Mouse (Mus musculus): ENCODE data around the gene Tldc1.

Tldc1 gene

GRCm38 (mm10) chr8:119724596-119724995, 53.6 kb downstream of the Tldc1 start:
- no peak for DNase-seq (ENCODE audit: low read depth, low spot score)

GRCm38 (mm10) chr8:119723676-119724075, 54.5 kb downstream of the Tldc1 start:
- no peak for DNase-seq (ENCODE audit: low read depth, low spot score)

- no peak for DNase-seq (ENCODE audit: low read depth, low spot score)
These were observed 55.9 kb downstream of the Tldc1 start for GRCm38 (mm10) chr8:119722348-119722747.

GRCm38 (mm10) chr8:119719011-119719501, 59.2 kb downstream of the Tldc1 start:
- peak; percentile 81 for DNase-seq (ENCODE audit: low read depth, low spot score)

GRCm38 (mm10) chr8:119717765-119718164, 60.5 kb downstream of the Tldc1 start:
- peak; percentile 8 for DNase-seq (ENCODE audit: low read depth, low spot score)

GRCm38 (mm10) chr8:119716730-119717299, 61.4 kb downstream of the Tldc1 start:
- no peak for DNase-seq (ENCODE audit: low read depth, low spot score)

- DNase-seq (ENCODE audit: low read depth, low spot score), result peak; percentile 24
These were observed 63.0 kb downstream of the Tldc1 start for GRCm38 (mm10) chr8:119715221-119715620.

- DNase-seq (ENCODE audit: low read depth, low spot score), result no peak
These were observed 64.8 kb downstream of the Tldc1 start for GRCm38 (mm10) chr8:119713421-119713820.

GRCm38 (mm10) chr8:119712226-119712625, 66.0 kb downstream of the Tldc1 start:
- peak; percentile 9 for DNase-seq (ENCODE audit: low read depth, low spot score)

All from brain, adult 2 months (tissue).